Mouse (Mus musculus) central nervous system, embryonic 11.5 days (tissue): ENCODE measurements around the gene Olfr857. TPM values are rescaled to one million over a fixed set of nuclear protein-coding genes. Genes with fewer than 3 reads are reported as not detected.

ENCODE experiments used
- polyA plus RNA-seq: library from polyadenylated mRNA; depleted of rRNA; stranded (reverse); fragments of >200 nt; gene quantifications from 2 replicates; pipeline ENCODE4 v1.2.3, GENCODE M21; 2012; rRNA removed

Gene Olfr857
- polyA plus RNA-seq: 0.06 TPM in 1 of 2 replicates, not detected in the other

DNA sequence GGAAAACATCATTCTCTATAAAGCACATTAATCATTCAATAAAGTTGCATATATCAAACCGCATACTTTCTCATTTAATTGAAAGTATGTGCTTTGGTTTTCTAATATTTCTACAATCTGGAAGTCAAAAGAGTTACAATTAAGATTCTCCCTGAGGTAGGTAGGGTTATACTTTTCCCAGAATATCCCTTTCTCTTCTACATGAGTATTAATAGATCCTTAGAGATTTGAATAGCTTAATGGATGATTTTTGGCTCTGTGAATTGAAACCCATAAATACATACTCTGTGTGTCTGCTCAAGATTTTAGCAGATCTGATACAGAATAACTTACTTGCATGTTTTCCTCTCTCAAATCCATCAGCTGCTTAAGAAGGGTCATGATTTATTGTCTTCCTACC is at the start of gene Olfr857:
Gene Olfr857 (plus strand): TSS at position 301 of the 400 bp plus-strand sequence.

Other genes starting within 250 kb of the Olfr857 start
- not detected in 2 replicates for gene Olfr850, start 231.2 kb upstream of the Olfr857 start, polyA plus RNA-seq
- gene Olfr851, start 216.1 kb upstream of the Olfr857 start, polyA plus RNA-seq: not detected in 2 replicates
- gene Olfr853, start 168.4 kb upstream of the Olfr857 start, polyA plus RNA-seq: not detected in 2 replicates
- not detected in 2 replicates for gene Olfr854, start 142.1 kb upstream of the Olfr857 start, polyA plus RNA-seq
- gene Olfr855, start 126.8 kb upstream of the Olfr857 start, polyA plus RNA-seq: not detected in 2 replicates
- gene Zfp317, start 87.3 kb upstream of the Olfr857 start, polyA plus RNA-seq: 29.1 and 32.6 TPM in 2 replicates
- gene Olfr58, start 70.8 kb downstream of the Olfr857 start, polyA plus RNA-seq: not detected in 2 replicates
- not detected in 2 replicates for gene Olfr859, start 95.5 kb downstream of the Olfr857 start, polyA plus RNA-seq
- not detected in 2 replicates for gene Olfr860, start 140.3 kb downstream of the Olfr857 start, polyA plus RNA-seq
- gene Olfr862, start 178.6 kb downstream of the Olfr857 start, polyA plus RNA-seq: not detected in 2 replicates
- not detected in 2 replicates for gene Olfr77, start 207.4 kb downstream of the Olfr857 start, polyA plus RNA-seq